Mouse (Mus musculus): ENCODE results near the gene Gpsm3.

- TF ChIP-seq FLI1 (IDR thresholded peaks at IDR 0.05; ENCODE audit: low read length) (no peak), GATA1 (IDR thresholded peaks at IDR 0.05; ENCODE audit: borderline replicate concordance, low read length) (no peak)
Measured at GRCm38 (mm10) chr17:34567311-34567710, 22.3 kb upstream of the Gpsm3 start.

Measured in megakaryocyte, embryonic 14.5 days (primary cell).